Mouse (Mus musculus) heart, embryonic 15.5 days (tissue): Measurements from ENCODE around the gene Dgkb. TPM values are rescaled to one million over a fixed set of nuclear protein-coding genes. Genes with fewer than 3 reads are reported as not detected.

Experiments
- ATAC-seq: fragments of 200-750 bp; cut with Nextera tagmentation; replicated peaks from 2 replicates; pipeline ENCODE4 v1.8.0; 2017; ENCODE audit warnings: low read depth, moderate TSS enrichment; ENCODE audit not compliant: insufficient number of reproducible peaks, insufficient read depth, low FRiP score
- H3K27ac ChIP-seq: fragments of 300-500 bp; sonication (generic); 2 replicates; pipeline ENCODE4 v1.5.1; 2015; ENCODE audit warnings: mild to moderate bottlenecking, inconsistent platforms
- H3K27me3 ChIP-seq: fragments of 300-500 bp; sonication (generic); 2 replicates; pipeline ENCODE4 v1.6.1; 2015; ENCODE audit warnings: inconsistent platforms
- H3K36me3 ChIP-seq: fragments of 300-500 bp; sonication (generic); 2 replicates; pipeline ENCODE4 v1.6.1; 2015; ENCODE audit warnings: mild to moderate bottlenecking, inconsistent platforms
- H3K4me1 ChIP-seq: fragments of 300-500 bp; sonication (generic); replicated peaks from 2 replicates; pipeline ENCODE4 v1.6.1; 2015; ENCODE audit warnings: inconsistent platforms
- H3K4me2 ChIP-seq: fragments of 300-500 bp; sonication (generic); 2 replicates; pipeline ENCODE4 v1.6.1; 2015; ENCODE audit warnings: inconsistent platforms, mild to moderate bottlenecking, moderate library complexity
- H3K4me3 ChIP-seq: fragments of 300-500 bp; sonication (generic); 2 replicates; pipeline ENCODE4 v1.5.1; 2015; ENCODE audit warnings: mild to moderate bottlenecking, inconsistent platforms
- H3K9ac ChIP-seq: fragments of 300-500 bp; sonication (generic); 2 replicates; pipeline ENCODE4 v1.6.1; 2015; ENCODE audit warnings: mild to moderate bottlenecking, inconsistent platforms
- H3K9me3 ChIP-seq: fragments of 300-500 bp; sonication (generic); replicated peaks from 2 replicates; pipeline ENCODE4 v1.6.1; 2016; ENCODE audit warnings: inconsistent platforms
- WGBS: fragments of 180-500 bp; shearing (Covaris S2); methylation state at CpG from one replicate; pipeline ENCODE4 v1.1.7; 2015; ENCODE audit warnings: mixed read lengths; 5-methylcytosine and 5-hydroxymethylcytosine counted together
- polyA plus RNA-seq: library from polyadenylated mRNA; unstranded; fragments of >200 nt; fragmentation: Nextera tagmentation; extraction: Ambion mirVana; gene quantifications from 2 replicates; pipeline ENCODE4 v1.2.1, GENCODE M21; 2015

The Dgkb gene
- polyA plus RNA-seq, 1 experiment from 2014 or later = 0.77 TPM

GRCm38 (mm10) chr12:38303841-38304240 lies 486.3 kb downstream of the Dgkb start:
- Histone ChIP-seq H3K9ac (no peak overlapping the region), H3K27me3 (no peaks in the 10 kb centered on the region), H3K36me3 (no peaks in the 10 kb centered on the region), H3K4me2 (no peak overlapping the region), H3K4me1 (no peaks in the 10 kb centered on the region), H3K9me3 (no peaks in the 10 kb centered on the region), H3K4me3 (no peak overlapping the region), H3K27ac (no peak overlapping the region)
- no peak for ATAC-seq
- WGBS = 67% methylated on average over 3 of the region's 3 CpGs

GRCm38 (mm10) chr12:38304245-38304644 lies 486.7 kb downstream of the Dgkb start:
- Histone ChIP-seq H3K4me2 (no peak overlapping the region), H3K9ac (no peak overlapping the region), H3K27ac (no peak overlapping the region), H3K36me3 (no peaks in the 10 kb centered on the region), H3K4me3 (no peak overlapping the region), H3K4me1 (no peaks in the 10 kb centered on the region), H3K27me3 (no peaks in the 10 kb centered on the region), H3K9me3 (no peaks in the 10 kb centered on the region)
- 77% methylated on average over 3 of the region's 3 CpGs for WGBS
- ATAC-seq = no peak

- no peak overlapping the region for H3K27ac ChIP-seq
- no peak overlapping the region for H3K9ac ChIP-seq
- H3K9me3 ChIP-seq = no peaks in the 10 kb centered on the region
- no peak overlapping the region for H3K4me2 ChIP-seq
- H3K4me3 ChIP-seq = no peak overlapping the region
- no peak for ATAC-seq
- no peaks in the 10 kb centered on the region for H3K36me3 ChIP-seq
- no peaks in the 10 kb centered on the region for H3K27me3 ChIP-seq
- no peaks in the 10 kb centered on the region for H3K4me1 ChIP-seq
Observed at GRCm38 (mm10) chr12:38309885-38310284, 492.4 kb downstream of the Dgkb start.

GRCm38 (mm10) chr12:38327729-38328271 lies 510.3 kb downstream of the Dgkb start:
- Histone ChIP-seq H3K4me2 (no peak overlapping the region), H3K36me3 (no peaks in the 10 kb centered on the region), H3K4me3 (no peak overlapping the region), H3K27me3 (no peaks in the 10 kb centered on the region), H3K9ac (no peak overlapping the region), H3K9me3 (no peaks in the 10 kb centered on the region), H3K27ac (no peak overlapping the region), H3K4me1 (no peaks in the 10 kb centered on the region)
- ATAC-seq = no peak
- WGBS = 79% methylated on average over 1 of the region's 1 CpGs

- no peaks in the 10 kb centered on the region for H3K4me1 ChIP-seq
- ATAC-seq = no peak
- no peaks in the 10 kb centered on the region for H3K27me3 ChIP-seq
- no peak overlapping the region for H3K4me2 ChIP-seq
- no peak overlapping the region for H3K27ac ChIP-seq
- no peaks in the 10 kb centered on the region for H3K9me3 ChIP-seq
- no peak overlapping the region for H3K4me3 ChIP-seq
- H3K36me3 ChIP-seq = no peaks in the 10 kb centered on the region
- H3K9ac ChIP-seq = no peak overlapping the region
Observed at GRCm38 (mm10) chr12:38328779-38329178, 511.3 kb downstream of the Dgkb start.

- WGBS = 14% methylated on average over 6 of the region's 6 CpGs
- Histone ChIP-seq H3K27me3 (no peaks in the 10 kb centered on the region), H3K9ac (no peak overlapping the region), H3K4me2 (no peak overlapping the region), H3K27ac (no peak overlapping the region), H3K4me1 (no peaks in the 10 kb centered on the region), H3K36me3 (no peaks in the 10 kb centered on the region), H3K9me3 (no peaks in the 10 kb centered on the region), H3K4me3 (no peak overlapping the region)
- no peak for ATAC-seq
Observed at GRCm38 (mm10) chr12:38342657-38343056, 525.1 kb downstream of the Dgkb start.

GRCm38 (mm10) chr12:38352481-38352880 lies 535.0 kb downstream of the Dgkb start:
- Histone ChIP-seq H3K9me3 (no peaks in the 10 kb centered on the region), H3K27me3 (no peaks in the 10 kb centered on the region), H3K4me1 (no peaks in the 10 kb centered on the region), H3K9ac (no peak overlapping the region), H3K27ac (no peak overlapping the region), H3K4me3 (no peak overlapping the region), H3K4me2 (no peak overlapping the region), H3K36me3 (no peaks in the 10 kb centered on the region)
- ATAC-seq = no peak
- 78% methylated on average over 3 of the region's 3 CpGs for WGBS

- 69% methylated on average over 1 of the region's 1 CpGs for WGBS
- no peak overlapping the region for H3K9ac ChIP-seq
- H3K27ac ChIP-seq = no peak overlapping the region
- H3K27me3 ChIP-seq = no peaks in the 10 kb centered on the region
- no peaks in the 10 kb centered on the region for H3K36me3 ChIP-seq
- H3K4me2 ChIP-seq = no peak overlapping the region
- H3K9me3 ChIP-seq = no peaks in the 10 kb centered on the region
- ATAC-seq = no peak
- no peak overlapping the region for H3K4me3 ChIP-seq
- no peaks in the 10 kb centered on the region for H3K4me1 ChIP-seq
Observed at GRCm38 (mm10) chr12:38356386-38356785, 538.9 kb downstream of the Dgkb start.

GRCm38 (mm10) chr12:38361491-38361890 lies 544.0 kb downstream of the Dgkb start:
- Histone ChIP-seq H3K9me3 (no peaks in the 10 kb centered on the region), H3K27me3 (no peaks in the 10 kb centered on the region), H3K4me3 (no peak overlapping the region), H3K27ac (no peak overlapping the region), H3K36me3 (no peaks in the 10 kb centered on the region), H3K4me1 (no peaks in the 10 kb centered on the region), H3K4me2 (no peak overlapping the region), H3K9ac (no peak overlapping the region)
- WGBS = 90% methylated on average over 4 of the region's 4 CpGs
- ATAC-seq = no peak

- Histone ChIP-seq H3K9ac (no peak overlapping the region), H3K9me3 (no peaks in the 10 kb centered on the region), H3K4me2 (no peak overlapping the region), H3K36me3 (no peaks in the 10 kb centered on the region), H3K27me3 (no peaks in the 10 kb centered on the region), H3K4me3 (no peak overlapping the region), H3K27ac (no peak overlapping the region), H3K4me1 (no peaks in the 10 kb centered on the region)
- no peak for ATAC-seq
- 71% methylated on average over 2 of the region's 2 CpGs for WGBS
Observed at GRCm38 (mm10) chr12:38371597-38371996, 554.1 kb downstream of the Dgkb start.

- Histone ChIP-seq H3K9ac (no peak overlapping the region), H3K4me3 (no peak overlapping the region), H3K9me3 (no peaks in the 10 kb centered on the region), H3K36me3 (no peaks in the 10 kb centered on the region), H3K4me1 (no peaks in the 10 kb centered on the region), H3K27ac (no peak overlapping the region), H3K27me3 (no peaks in the 10 kb centered on the region), H3K4me2 (no peak overlapping the region)
- 57% methylated on average over 3 of the region's 3 CpGs for WGBS
- no peak for ATAC-seq
Observed at GRCm38 (mm10) chr12:38374159-38374558, 556.6 kb downstream of the Dgkb start.

- H3K4me1 ChIP-seq = no peaks in the 10 kb centered on the region
- no peak overlapping the region for H3K27ac ChIP-seq
- 65% methylated on average over 6 of the region's 6 CpGs for WGBS
- H3K9ac ChIP-seq = no peak overlapping the region
- no peaks in the 10 kb centered on the region for H3K9me3 ChIP-seq
- no peak for ATAC-seq
- no peak overlapping the region for H3K4me3 ChIP-seq
- no peak overlapping the region for H3K4me2 ChIP-seq
- H3K36me3 ChIP-seq = no peaks in the 10 kb centered on the region
- no peaks in the 10 kb centered on the region for H3K27me3 ChIP-seq
Observed at GRCm38 (mm10) chr12:38385942-38386341, 568.4 kb downstream of the Dgkb start.
